Mouse (Mus musculus) lung, adult 2 months (tissue): ENCODE measurements around the gene Fancd2.

Experiments used
- CTCF ChIP-seq: fragments of 200-500 bp; IDR thresholded peaks from 2 replicates; pipeline ENCODE4 v1.5.1; 2011; ENCODE audit warnings: mild to moderate bottlenecking, low read length, control low read depth; ENCODE audit not compliant: insufficient read depth
- POLR2A ChIP-seq: fragments of 200-500 bp; IDR thresholded peaks from 2 replicates; pipeline ENCODE4 v1.6.1; 2011; ENCODE audit warnings: low read depth, mild to moderate bottlenecking, control low read depth, low read length, borderline replicate concordance; ENCODE audit errors: extremely low read depth

DNA sequence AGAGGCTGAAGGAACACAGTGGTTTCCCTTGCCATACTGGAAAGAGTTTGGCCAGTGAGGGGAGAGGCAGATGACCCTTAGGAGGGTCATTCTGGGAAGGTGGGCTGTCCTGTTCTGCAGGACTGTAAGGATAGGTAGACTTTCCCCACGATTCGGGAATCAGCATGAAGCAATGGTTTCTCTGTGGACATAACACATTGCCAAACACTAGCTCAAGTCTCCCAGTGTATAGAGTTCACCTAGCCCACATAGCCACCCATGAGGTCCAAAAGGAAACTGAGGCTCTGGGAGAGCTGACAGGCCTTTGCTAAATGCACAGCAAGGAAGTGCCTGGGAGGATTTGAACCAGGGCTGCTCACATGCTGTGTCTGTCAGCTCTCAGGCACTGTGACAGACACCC is 112.5 kb downstream of the Fancd2 start:
- no peak for TF ChIP-seq CTCF
- TF ChIP-seq POLR2A = no peak
